Mouse (Mus musculus): Measurements from ENCODE around the gene G6pc3. TPM values are rescaled to one million over a fixed set of nuclear protein-coding genes. Genes with fewer than 3 reads are reported as not detected.

Gene G6pc3
- total and polyA plus RNA-seq, 2 experiments from 2014 or later: 18.7 to 55.5 TPM

GRCm38 (mm10) chr11:102211011-102211410 is 21.6 kb downstream of the G6pc3 start:
- Histone ChIP-seq H3K9ac (replicated peaks; ENCODE audit: low read depth, low read length) (peak overlapping the region; percentile 23; the same call in 1 of the 2 replicates), H3K4me1 (ENCODE audit: control insufficient read depth, insufficient read depth) (peaks cover 71% of the 10 kb centered on the region), H3K9me3 (replicated peaks; ENCODE audit: control insufficient read depth, low read length) (no peaks in the 10 kb centered on the region), H3K27ac (ENCODE audit: low read depth) (no peak overlapping the region), H3K4me3 (ENCODE audit: low read depth, low read length) (no peak overlapping the region), H3K4me2 (ENCODE audit: low read depth, low read length) (no peak overlapping the region), H3K36me3 (replicated peaks; ENCODE audit: control insufficient read depth, insufficient read depth, low read length) (peaks cover 7% of the 10 kb centered on the region), H3K27me3 (ENCODE audit: control insufficient read depth, insufficient read depth, low read length) (no peaks in the 10 kb centered on the region)
- ATAC-seq (ENCODE audit: insufficient read depth, low read depth) (no peak), DNase-seq (ENCODE audit: low spot score) (no peak)
- WGBS: 64% methylated on average over 5 of the region's 5 CpGs
- no peak for TF ChIP-seq CTCF (IDR thresholded peaks at IDR 0.05; ENCODE audit: low read depth)

- peak overlapping the region; percentile 26 for H3K4me2 ChIP-seq (ENCODE audit: low read depth, low read length)
- H3K27ac ChIP-seq (ENCODE audit: low read depth): peak overlapping the region; percentile 65
- ATAC-seq (ENCODE audit: insufficient read depth, low read depth) (no peak), DNase-seq (ENCODE audit: low spot score) (no peak)
- no peak overlapping the region for H3K9ac ChIP-seq (replicated peaks; ENCODE audit: low read depth, low read length)
- peaks cover 78% of the 10 kb centered on the region for H3K4me1 ChIP-seq (ENCODE audit: control insufficient read depth, insufficient read depth)
- TF ChIP-seq CTCF (IDR thresholded peaks at IDR 0.05; ENCODE audit: low read depth) (no peak), EP300 (IDR thresholded peaks at IDR 0.05; ENCODE audit: low read depth) (no peak)
- H3K9me3 ChIP-seq (replicated peaks; ENCODE audit: control insufficient read depth, low read length): no peaks in the 10 kb centered on the region
- 35% methylated on average over 18 of the region's 18 CpGs for WGBS
- no peaks in the 10 kb centered on the region; the same call in 1 of the 2 replicates for H3K36me3 ChIP-seq (replicated peaks; ENCODE audit: control insufficient read depth, insufficient read depth, low read length)
- no peaks in the 10 kb centered on the region for H3K27me3 ChIP-seq (ENCODE audit: control insufficient read depth, insufficient read depth, low read length)
- no peak overlapping the region for H3K4me3 ChIP-seq (ENCODE audit: low read depth, low read length)
These were observed 22.5 kb downstream of the G6pc3 start for GRCm38 (mm10) chr11:102211936-102212341.

GRCm38 (mm10) chr11:102214430-102215156 is 25.2 kb downstream of the G6pc3 start:
- ATAC-seq (ENCODE audit: insufficient read depth, low read depth) (no peak), DNase-seq (ENCODE audit: low spot score) (no peak)
- WGBS: 16% methylated on average over 10 of the region's 10 CpGs
- TF ChIP-seq EP300 (IDR thresholded peaks at IDR 0.05; ENCODE audit: low read depth) (no peak), CTCF (IDR thresholded peaks at IDR 0.05; ENCODE audit: low read depth) (no peak)
- Histone ChIP-seq H3K36me3 (replicated peaks; ENCODE audit: control insufficient read depth, insufficient read depth, low read length) (no peaks in the 10 kb centered on the region; the same call in 1 of the 2 replicates), H3K9ac (replicated peaks; ENCODE audit: low read depth, low read length) (no peak overlapping the region), H3K27ac (ENCODE audit: low read depth) (peak overlapping the region; percentile 92), H3K4me2 (ENCODE audit: low read depth, low read length) (peak overlapping the region; percentile 80), H3K4me1 (ENCODE audit: control insufficient read depth, insufficient read depth) (peaks cover 80% of the 10 kb centered on the region), H3K9me3 (replicated peaks; ENCODE audit: control insufficient read depth, low read length) (no peaks in the 10 kb centered on the region), H3K27me3 (ENCODE audit: control insufficient read depth, insufficient read depth, low read length) (no peaks in the 10 kb centered on the region), H3K4me3 (ENCODE audit: low read depth, low read length) (no peak overlapping the region)

- Histone ChIP-seq H3K9ac (replicated peaks; ENCODE audit: low read depth, low read length) (peak overlapping the region; percentile 22; the same call in 1 of the 2 replicates), H3K27me3 (ENCODE audit: control insufficient read depth, insufficient read depth, low read length) (no peaks in the 10 kb centered on the region), H3K4me1 (ENCODE audit: control insufficient read depth, insufficient read depth) (peaks cover 81% of the 10 kb centered on the region), H3K9me3 (replicated peaks; ENCODE audit: control insufficient read depth, low read length) (no peaks in the 10 kb centered on the region), H3K4me2 (ENCODE audit: low read depth, low read length) (peak overlapping the region; percentile 80), H3K4me3 (ENCODE audit: low read depth, low read length) (peak overlapping the region; percentile 58), H3K36me3 (replicated peaks; ENCODE audit: control insufficient read depth, insufficient read depth, low read length) (no peaks in the 10 kb centered on the region; the same call in 1 of the 2 replicates), H3K27ac (ENCODE audit: low read depth) (peak overlapping the region; percentile 92)
- DNase-seq (ENCODE audit: low spot score): no peak
- WGBS: 17% methylated on average over 11 of the region's 11 CpGs
- TF ChIP-seq CTCF (IDR thresholded peaks at IDR 0.05; ENCODE audit: low read depth): no peak
- no peak for TF ChIP-seq EP300 (IDR thresholded peaks at IDR 0.05; ENCODE audit: low read depth)
- ATAC-seq (ENCODE audit: insufficient read depth, low read depth): no peak
These were observed 26.1 kb downstream of the G6pc3 start for GRCm38 (mm10) chr11:102215511-102215910.

GRCm38 (mm10) chr11:102216056-102216885 is 26.9 kb downstream of the G6pc3 start:
- no peak for TF ChIP-seq EP300 (IDR thresholded peaks at IDR 0.05; ENCODE audit: low read depth)
- TF ChIP-seq CTCF (IDR thresholded peaks at IDR 0.05; ENCODE audit: low read depth): no peak
- no peaks in the 10 kb centered on the region for H3K9me3 ChIP-seq (replicated peaks; ENCODE audit: control insufficient read depth, low read length)
- H3K9ac ChIP-seq (replicated peaks; ENCODE audit: low read depth, low read length): peak overlapping the region; percentile 65
- DNase-seq (ENCODE audit: low spot score): peak; percentile 96
- peak overlapping the region; percentile 92 for H3K27ac ChIP-seq (ENCODE audit: low read depth)
- peaks cover 86% of the 10 kb centered on the region for H3K4me1 ChIP-seq (ENCODE audit: control insufficient read depth, insufficient read depth)
- H3K36me3 ChIP-seq (replicated peaks; ENCODE audit: control insufficient read depth, insufficient read depth, low read length): peaks cover 2% of the 10 kb centered on the region; the same call in 1 of the 2 replicates
- H3K4me2 ChIP-seq (ENCODE audit: low read depth, low read length): peak overlapping the region; percentile 80
- peak overlapping the region; percentile 58 for H3K4me3 ChIP-seq (ENCODE audit: low read depth, low read length)
- WGBS: 7% methylated on average over 12 of the region's 12 CpGs
- no peaks in the 10 kb centered on the region for H3K27me3 ChIP-seq (ENCODE audit: control insufficient read depth, insufficient read depth, low read length)
- peak; percentile 73 for ATAC-seq (ENCODE audit: insufficient read depth, low read depth)
